Mouse (Mus musculus): ENCODE results near the gene Lrp6.

DNA sequence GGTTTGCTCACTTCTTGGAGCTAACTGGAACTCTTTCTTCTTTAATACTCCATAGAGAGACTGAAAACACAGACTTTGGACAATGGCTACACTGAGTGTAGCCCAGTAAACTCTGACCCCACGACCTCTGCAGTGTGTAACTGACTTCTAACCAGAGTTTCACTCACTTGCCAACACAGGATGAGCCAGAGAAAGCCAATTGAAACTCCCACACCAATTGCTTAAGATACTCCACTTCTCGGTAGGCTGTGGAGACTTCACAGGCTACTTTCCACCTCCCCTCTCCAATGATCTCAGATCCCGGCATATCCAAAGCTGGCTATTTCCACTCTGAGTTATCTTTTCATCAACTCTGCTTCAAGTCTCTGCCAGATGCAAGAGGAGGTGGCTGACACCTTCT, 35.0 kb upstream of the Lrp6 start:
- TF ChIP-seq CTCF (conservative IDR thresholded peaks at IDR 0.05; ENCODE audit: low read length) (no peak), POU5F1 (IDR thresholded peaks at IDR 0.05; ENCODE audit: borderline replicate concordance, low read length) (no peak), NANOG (IDR thresholded peaks at IDR 0.05; ENCODE audit: borderline replicate concordance, low read length) (no peak)
